Mouse (Mus musculus): Measurements from ENCODE around the gene Hck.

Hck gene

DNA sequence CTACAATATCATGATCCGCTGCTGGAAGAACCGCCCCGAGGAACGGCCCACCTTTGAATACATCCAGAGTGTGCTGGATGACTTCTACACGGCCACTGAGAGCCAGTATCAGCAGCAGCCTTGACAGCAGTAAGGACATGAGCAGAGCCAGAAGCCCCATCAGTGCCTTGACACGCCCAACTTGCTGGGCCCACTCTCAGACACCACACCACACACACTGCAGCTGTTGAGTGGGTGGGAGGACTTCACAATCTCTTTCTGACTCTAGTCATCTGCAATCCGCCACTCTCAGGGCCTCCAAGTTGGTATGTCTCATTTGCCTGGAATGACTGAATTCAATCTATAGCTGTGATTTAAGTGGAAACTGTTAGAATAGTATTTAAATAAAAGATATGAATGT is 42.8 kb downstream of the Hck start:
- DNase-seq (ENCODE audit: low spot score in 2 of 2) = no peak

DNA sequence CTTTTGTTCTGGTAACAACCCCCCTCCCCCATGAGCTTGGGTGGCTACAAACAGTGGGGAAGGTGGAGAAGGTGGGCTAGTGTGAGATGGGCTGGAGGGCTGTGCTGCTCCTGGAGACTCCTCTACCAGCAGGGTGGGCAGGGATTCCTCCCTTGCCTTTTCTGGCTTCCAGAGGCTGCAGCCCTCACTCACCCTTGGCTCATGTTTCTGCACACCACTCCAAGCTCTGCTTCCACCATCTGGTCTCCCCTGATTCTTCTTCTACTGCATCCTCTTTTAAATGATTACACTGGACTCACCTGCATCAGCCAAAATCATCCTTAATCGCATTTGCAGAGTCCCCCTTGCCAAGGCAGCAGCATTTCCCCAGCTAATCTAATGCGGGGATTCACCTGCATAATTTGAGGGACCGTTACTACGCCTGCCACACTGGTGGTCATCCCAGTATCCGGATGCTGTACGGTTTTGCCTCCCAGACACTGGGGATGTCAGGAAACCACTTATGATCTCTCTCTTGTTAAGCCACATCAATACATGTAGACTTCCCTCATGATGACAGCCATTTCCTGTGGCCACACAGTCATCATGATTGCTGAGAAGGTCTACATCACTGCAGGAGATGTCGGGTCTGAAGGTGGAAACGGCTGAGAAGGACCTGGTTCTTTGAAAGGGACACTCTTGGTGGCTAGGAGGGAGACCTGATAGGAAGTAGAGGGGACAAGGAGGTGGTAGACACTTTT is 43.8 kb downstream of the Hck start:
- no peak for DNase-seq (ENCODE audit: low spot score in 2 of 2)

DNA sequence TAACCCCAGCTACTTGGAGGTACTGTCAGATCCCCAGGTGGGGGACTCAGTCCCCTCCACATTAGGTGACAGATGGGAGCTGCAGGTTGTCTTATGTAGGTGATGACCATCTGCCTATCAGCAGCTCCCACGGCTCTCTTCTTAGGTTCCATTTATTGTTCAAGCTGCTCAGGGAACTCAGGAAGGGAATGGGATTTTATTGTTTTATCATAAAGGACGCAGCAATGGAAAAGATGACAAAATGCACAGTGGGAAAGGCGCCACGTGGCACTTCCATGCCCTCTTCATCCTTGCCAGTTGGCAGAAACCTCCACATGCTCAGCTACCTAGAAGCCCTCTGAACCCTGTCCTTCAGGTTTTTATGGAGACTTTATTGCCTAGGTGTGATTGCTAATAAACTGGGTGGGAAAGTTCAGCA is 44.8 kb downstream of the Hck start:
- no peak for DNase-seq (ENCODE audit: low spot score in 2 of 2)

DNA sequence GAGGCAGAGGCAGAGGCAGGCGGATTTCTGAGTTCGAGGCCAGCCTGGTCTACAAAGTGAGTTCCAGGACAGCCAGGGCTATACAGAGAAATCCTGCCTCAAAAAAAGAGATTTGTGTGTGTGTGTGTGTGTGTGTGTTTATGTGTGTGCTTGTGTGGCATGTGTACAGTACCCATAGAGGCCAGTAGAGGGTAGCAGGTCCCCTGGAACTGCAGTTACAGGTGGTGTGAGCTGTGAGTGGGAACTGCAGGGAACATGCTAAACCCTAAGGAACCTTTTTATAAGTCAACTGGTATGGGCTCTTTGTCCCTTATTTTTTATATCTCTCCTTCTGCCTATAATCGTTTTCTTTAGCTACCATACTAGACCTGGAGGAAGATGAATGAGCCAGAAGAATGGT is 49.0 kb downstream of the Hck start:
- DNase-seq (ENCODE audit: low spot score in 2 of 2) = no peak

DNA sequence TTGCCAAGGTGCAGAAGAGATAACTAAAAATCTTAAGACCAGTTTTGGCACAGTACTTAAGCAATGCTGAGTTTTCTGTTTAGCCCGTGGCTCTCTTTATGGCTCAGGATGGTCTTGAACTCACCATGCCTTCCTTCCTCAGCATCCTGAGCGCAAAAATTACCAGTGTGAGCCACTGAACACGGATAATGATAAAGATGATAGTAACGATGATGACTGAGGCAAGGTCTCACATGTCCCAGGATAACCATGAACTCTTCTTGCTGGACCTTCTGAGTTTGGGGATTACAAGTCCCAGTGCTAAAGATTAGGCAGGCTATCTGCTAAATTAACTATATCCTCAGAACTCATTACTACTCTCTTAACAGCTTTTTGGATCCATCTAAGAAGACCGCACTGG is 51.9 kb downstream of the Hck start:
- DNase-seq (ENCODE audit: low spot score in 2 of 2) = no peak

DNA sequence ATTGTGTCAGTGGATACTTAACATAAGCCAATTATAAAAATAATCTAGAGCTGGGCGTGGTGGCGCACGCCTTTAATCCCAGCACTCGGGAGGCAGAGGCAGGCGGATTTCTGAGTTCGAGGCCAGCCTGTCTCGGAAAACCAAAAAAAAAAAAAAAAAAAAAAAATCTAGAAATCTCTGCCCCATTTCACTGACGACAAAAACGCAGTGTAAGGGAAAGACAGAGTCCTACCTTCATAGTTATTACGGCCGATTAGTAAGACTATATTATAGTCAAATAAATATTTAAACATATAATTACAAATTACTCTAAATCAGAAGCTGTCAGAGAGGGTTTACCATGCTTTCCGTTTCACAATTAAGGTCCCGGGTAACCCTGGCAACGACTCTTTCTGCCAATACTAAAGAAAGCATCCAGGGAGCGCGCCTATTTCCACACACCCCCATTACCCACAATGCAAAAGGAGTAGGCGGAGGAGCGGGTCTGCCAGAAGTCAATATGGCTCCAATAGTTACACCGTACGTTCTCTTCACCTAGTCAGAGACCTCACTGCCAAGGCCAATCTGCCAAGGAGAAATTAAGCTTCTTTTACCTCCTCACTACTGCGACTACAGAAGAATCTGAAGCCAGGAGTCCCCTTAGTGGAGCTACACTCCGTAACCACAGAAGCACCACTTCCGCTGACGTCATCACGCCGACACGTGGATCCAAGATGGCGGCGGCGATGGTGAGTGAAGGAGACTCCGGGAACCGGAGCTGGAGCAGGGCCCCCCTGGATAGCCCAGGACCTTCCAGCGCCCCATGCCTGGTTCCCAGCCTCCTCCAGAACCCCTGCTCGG is 52.8 kb downstream of the Hck start, which contains the start of gene Tm9sf4:
Gene Tm9sf4, plus strand, starts transcription at position 460 of the 840 bp plus-strand sequence.
- DNase-seq (ENCODE audit: low spot score in 2 of 2) = peak; percentile 82 to 92

DNA sequence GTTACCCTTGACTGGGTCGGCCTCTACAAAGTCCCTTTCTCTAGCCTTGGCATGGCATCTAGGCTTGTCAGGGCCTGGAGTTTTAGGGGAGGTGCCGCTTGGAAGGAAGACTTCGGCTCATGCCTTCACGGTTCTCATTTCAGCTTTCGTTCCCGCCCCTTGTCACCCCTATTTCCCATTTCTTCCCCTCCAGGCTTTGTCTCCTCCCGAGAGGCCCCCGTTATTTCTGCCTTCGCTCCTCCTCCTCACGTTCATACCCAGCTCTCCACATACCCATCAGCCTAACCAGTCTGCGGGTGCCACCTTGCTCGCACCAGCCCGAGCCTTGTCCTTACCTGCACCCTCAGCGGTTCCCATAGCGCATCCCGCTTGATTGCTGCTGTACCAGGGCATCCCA is 53.4 kb downstream of the Hck start:
- DNase-seq (ENCODE audit: low spot score in 2 of 2) = no peak

DNA sequence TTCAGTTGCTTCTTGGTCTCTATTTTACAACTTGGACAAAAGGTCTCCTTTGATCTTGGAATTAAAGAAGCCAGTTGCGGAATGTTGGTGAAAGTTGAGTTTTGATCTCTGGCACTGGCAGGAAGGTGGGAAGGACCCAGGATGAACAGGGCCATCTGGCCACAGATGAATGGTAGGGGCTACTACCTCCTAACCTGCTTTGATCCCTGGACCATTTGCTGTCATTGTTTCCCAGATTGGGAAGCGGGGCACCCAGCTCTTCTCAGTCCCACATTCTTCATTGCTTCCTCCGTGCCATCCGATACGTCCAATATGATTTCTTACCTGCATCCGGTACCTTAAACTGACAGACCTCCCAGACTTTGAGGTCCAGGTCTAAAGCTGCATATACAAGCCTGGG is 58.9 kb downstream of the Hck start:
- no peak for DNase-seq (ENCODE audit: low spot score in 2 of 2)

DNA sequence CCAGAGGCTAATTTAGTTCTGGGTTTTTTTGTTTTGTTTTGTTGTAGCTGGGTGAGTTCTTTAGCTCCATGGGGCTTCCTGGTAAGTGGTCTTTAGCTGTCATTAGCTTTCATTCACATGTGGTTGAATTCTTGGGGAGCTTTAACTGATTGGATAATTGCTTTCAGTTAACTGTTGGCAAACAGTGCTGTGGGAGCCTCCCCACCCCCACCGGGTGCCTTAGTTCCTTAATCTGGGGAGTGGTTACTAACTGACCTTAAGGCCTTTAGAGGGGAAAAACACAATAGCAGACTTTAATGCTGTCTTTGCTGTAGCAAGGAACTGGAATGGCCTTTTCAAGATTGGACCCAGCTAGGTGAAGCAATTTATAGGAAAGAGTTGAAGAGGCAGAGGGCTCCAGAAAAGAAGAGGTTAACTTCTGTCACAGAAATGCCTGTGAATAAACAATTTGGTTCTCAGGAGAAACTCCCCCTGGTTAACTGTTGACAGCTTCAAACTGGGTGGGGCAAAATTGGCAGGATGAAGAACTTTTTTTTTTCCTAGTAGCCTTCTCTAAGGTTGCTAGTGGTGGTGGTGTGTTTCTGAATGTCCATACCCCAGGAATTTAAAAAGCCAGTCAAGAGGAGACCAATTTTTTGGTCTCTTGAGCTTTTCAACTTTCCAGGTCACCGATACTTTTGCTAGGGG is 60.0 kb downstream of the Hck start:
- DNase-seq (ENCODE audit: low spot score in 2 of 2) = no peak

DNA sequence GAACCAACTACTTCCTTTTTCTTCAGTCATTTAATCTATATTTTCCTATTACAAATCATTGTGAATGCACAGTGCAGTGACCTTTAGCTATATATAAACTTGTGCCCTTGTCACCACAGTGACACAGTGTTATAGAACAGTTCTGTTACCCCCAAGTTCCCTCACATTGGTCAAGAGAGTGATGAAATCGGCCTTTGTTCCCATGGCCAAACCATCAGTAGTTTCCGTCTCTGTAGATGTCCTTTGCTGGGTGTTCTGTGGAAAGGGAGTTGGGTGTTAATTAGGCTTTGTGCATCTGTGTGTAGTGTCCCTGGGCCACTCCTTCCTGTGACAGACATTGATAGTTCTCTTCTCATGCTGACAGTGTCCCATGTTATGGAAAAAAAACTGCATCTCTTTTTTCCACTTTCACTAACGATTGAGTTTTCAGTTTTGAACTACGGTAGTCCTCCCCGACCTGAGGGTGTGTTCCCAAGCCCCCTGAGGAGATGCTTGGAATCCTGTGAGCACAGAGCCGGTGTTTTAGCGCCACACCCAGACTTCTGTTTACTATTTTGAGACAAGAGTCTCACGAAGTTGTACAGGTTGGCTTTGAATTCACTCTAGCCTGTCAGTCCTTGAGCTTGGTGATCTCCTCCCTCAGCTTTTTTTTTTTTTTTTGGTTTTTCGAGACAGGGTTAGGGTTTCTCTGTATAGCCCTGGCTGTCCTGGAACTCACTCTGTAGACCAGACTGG is 62.4 kb downstream of the Hck start:
- no peak for DNase-seq (ENCODE audit: low spot score in 2 of 2)

DNA sequence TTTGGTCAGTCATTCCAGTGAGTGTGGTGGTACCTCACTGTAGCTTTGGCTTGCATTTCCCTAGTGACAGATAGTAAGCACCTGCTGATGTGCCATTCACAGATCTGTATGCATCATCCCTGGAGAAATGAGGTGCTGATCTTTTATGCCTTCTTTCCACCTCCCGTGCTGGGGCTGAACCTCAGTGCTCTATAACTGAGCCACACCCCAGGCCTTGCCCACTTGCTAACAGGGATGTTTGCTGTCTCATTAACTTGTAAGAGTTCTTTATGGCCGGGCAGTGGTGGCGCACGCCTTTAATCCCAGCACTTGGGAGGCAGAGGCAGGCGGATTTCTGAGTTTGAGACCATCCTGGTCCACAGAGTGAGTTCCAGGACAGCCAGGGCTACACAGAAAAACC is 63.7 kb downstream of the Hck start:
- DNase-seq (ENCODE audit: low spot score in 2 of 2) = no peak

DNA sequence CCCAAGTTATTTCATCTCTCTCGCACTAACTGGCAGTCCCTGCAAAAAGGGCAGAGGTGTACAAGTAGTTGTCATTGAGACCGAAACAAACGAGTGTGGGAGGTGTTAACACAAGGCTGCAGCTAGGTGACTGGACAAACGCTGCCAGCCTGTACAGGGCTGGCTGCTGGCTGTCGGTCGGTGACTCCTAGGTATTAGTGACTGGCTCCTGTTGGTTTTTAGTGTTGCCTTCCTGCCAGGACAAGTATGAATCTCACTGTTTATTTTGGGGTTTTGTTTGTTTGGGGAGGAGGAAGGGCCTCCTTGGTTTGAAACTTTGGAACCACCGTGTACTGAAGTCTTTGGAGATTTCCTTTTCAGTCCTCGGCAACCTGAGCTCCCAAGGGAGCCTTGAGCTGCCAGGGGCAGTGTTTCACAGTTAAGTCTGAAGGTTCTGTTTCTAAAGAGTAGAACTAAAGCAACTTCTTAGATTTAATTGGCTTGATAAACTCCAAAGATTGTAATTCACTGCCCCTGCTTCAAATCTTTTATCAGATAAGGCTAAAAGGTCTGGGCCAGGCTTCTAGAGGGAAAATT is 67.8 kb downstream of the Hck start:
- no peak for DNase-seq (ENCODE audit: low spot score in 2 of 2)

DNA sequence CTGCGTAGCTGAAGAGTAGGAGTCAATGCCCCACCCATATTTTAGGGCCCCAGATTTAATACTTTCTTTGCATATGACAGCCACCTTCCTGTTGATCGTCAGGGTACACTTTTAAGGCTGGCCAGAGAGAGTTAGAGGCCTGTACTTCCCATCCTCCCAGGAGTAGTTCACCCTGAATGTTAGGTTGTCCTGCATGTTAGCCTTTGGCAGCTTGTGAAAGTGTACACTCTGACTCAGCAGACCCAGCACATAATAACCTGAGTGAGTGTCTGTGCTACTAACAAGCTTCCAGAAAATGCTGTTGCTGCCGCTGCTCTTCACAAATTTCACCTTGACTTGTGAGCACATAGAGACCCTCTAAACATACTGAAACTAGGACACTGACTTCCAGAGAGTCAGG is 68.9 kb downstream of the Hck start:
- DNase-seq (ENCODE audit: low spot score in 2 of 2) = no peak

DNA sequence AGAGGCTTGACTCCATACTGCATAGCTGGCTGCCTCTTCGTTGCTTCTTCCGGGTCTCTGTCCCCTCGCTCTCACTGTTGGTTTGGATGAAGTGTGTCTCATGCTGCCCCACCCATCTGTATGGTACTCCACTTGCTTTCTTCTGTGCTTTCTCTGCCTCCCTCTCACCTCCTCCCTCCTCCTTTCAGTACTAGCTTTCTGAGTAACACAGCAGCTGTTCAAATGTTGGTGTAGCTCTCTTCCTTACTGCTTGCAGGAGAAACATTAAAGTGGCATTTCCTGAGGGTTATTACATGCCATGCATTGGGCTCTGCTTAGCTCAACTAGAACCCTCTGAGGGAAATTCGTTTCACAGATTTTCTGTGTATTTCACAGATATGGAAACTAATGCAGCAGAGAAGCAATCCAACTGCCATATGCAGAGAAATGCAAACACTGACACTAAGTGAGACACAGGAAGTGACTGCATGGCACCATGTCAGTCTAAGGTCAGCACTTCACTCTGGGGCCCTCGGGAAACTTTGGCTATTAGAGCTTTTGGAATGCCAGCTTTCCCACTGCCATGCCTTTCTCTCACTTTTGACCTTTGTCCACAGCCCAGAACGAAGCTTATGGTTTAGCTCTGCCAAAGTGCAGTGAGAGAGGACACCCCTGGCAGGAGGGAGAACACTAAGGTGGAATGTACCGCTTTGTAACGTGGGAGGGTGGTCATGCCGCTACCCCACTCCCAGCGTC is 71.0 kb downstream of the Hck start:
- DNase-seq (ENCODE audit: low spot score in 2 of 2) = no peak

DNA sequence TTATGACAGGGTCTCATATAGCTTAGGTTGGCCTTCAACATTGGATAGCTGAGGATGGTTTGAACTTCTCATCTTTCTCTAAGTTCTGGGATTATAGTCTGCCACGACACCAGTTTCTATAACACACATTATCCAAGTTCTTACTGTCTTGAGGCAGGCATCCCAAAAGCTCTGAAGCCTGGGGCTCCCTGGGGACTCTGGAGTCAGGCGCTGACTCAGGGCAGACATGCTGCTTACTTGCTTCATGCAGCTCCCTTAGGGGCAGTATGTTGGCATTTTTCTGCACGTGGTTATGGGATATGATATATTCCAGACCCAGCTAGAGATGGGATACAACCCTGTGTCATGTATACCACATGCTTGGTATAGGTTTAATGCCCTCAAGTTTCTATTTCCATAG is 71.7 kb downstream of the Hck start:
- DNase-seq (ENCODE audit: low spot score in 2 of 2) = no peak

DNA sequence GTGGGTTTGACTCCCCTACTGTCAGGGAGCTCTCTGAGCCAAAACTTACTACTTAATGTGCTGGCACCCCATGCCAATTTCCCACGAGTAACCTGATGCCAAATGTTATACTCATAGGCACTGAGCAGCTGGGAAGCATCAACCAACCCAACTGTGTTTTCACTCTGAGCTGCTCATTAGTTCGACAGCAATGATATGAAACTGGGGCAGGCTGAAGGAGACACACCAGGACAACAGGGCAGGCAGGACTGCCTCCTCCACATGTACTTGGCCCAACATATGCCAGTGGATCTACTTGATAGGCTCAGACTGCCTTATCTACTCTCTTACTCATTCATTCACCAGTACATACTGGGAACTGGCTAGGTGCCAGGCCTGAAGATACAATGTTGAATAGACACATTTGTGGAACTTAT is 77.9 kb downstream of the Hck start:
- no peak for DNase-seq (ENCODE audit: low spot score in 2 of 2)

DNA sequence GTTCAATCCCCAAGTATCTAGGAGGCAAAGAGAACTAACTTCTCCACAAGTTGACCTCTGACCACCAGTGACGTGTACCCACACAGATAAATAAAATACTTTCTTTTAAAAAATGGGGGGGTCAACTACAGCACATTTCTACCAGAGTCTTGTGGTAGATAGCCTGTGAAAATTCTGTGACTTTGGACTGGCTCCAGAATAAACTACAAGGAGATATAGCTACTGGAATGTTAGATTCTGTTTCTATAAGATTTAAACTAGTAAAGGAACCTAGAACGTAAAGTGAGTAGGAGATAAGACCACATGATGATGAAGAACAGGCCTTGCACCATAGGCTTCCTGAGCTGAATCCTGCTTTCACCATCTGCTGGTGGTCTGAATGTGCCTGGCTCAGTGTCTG is 79.6 kb downstream of the Hck start:
- no peak for DNase-seq (ENCODE audit: low spot score in 2 of 2)

DNA sequence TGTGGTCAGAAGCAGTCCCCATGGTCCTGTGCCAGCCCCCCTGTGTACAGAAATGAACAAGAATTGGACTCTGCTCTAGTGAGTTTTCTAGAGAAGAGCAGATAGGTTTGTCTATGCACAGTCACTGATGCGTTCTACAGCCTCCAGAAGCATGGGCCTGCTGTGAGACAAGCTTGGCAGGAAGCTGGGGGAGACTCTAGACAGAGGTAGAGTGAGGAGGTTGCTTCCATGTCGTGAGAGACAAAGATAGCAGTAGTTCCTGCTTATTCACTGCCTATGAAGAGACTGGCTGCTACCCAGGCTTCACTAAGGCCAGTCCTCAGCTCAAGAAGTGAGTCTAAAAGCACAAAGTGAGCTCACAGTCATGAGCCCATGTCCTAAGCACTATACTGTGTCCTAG is 83.0 kb downstream of the Hck start:
- DNase-seq (ENCODE audit: low spot score in 2 of 2) = no peak

DNA sequence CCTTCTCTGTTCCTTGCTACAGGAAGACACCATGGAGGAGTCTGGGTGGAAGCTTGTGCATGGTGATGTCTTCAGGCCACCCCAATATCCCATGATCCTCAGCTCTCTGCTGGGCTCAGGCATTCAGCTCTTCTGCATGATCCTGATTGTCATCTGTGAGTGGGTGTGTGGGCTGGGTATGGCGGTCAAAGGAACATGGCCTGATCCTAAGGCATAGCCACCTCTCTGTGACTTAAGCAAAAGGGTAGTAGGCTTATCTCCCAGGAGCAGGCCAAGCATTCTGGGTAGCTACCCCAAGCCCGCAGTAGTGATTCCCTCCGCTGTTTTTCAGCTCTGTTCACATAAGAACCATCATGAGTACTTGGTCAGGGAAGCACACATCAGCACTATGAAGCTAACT is 86.0 kb downstream of the Hck start:
- no peak for DNase-seq (ENCODE audit: low spot score in 2 of 2)

DNA sequence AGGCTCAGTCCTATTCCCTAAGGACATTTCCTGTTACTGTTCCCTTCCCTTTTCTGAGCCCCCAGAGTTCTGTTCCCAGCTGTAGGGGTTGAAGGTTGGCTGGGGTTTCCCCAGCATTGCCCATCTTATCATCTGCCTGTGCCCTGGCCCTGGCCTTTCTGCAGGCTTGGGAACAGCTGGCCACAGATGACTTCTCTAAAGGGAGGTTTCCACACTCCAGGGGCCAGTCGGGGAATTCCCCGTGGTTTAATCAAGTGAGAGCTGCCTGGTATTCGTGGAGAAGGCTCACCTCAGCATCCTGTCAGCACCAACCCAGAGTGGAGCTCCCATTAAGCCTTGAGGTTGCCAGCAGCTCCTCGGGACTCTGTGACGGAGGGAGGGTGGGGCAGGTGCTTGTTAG is 90.2 kb downstream of the Hck start:
- DNase-seq (ENCODE audit: low spot score in 2 of 2) = peak in 1 of 2 experiments; percentile 53

DNA sequence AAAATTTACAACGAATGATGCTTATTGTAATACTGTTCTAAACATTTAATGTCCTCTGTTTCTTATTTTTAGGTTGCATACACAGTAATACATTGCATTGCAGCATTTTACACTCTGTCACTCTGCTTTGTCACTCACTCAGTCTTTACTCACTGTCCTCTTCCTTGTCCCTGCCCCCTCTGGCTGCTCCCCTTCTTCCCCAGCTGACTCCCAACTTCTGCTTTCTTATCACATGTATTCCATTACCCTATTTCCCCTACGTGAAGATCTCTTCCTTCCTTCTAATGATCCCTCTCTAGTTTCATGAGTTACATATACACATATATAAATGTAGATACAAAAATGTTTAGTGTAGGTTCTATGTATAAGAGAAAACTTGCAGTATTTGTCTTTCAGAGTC is 90.8 kb downstream of the Hck start:
- no peak for DNase-seq (ENCODE audit: low spot score in 2 of 2)

Measured in urinary bladder, postnatal 4 days (tissue).